Mouse (Mus musculus) embryo, embryonic 11.5 days (tissue): ENCODE measurements around the gene Apol7c.
"Not testable (repeated sequence)": the region's sequence is repeated elsewhere in the genome, so short reads cannot be mapped to it uniquely, and the experiment has no call there.

Source experiments
- DNase-seq: peaks from one replicate; pipeline ENCODE4 v3.0.0-alpha.2; 2012; ENCODE audit warnings: low read depth, low spot score

Apol7c gene

GRCm38 (mm10) chr15:77533216-77533615 is at the start of gene Apol7c:
Gene Apol7c, minus strand, starts transcription at chr15:77533316.
- DNase-seq = no peak

- DNase-seq = no peak
These were observed 48.6 kb upstream of the Apol7c start for GRCm38 (mm10) chr15:77581681-77582080.

GRCm38 (mm10) chr15:77579311-77579710 is 46.2 kb upstream of the Apol7c start:
- no peak for DNase-seq

- DNase-seq = no peak
These were observed 45.7 kb upstream of the Apol7c start for GRCm38 (mm10) chr15:77578801-77579200.

- DNase-seq = no peak
These were observed 30.1 kb upstream of the Apol7c start for GRCm38 (mm10) chr15:77563219-77563618.

GRCm38 (mm10) chr15:77561792-77562191 is 28.7 kb upstream of the Apol7c start, which contains the start of gene 1700025B11Rik:
Gene 1700025B11Rik, minus strand, starts transcription at chr15:77561892.
- DNase-seq = no peak

GRCm38 (mm10) chr15:77539221-77539620 is 6.1 kb upstream of the Apol7c start:
- not testable (repeated sequence) for DNase-seq

- DNase-seq = not testable (repeated sequence)
These were observed 9.8 kb downstream of the Apol7c start for GRCm38 (mm10) chr15:77523186-77523843.

GRCm38 (mm10) chr15:77520596-77520995 is 12.5 kb downstream of the Apol7c start:
- not testable (repeated sequence) for DNase-seq

GRCm38 (mm10) chr15:77507966-77508365 is 25.1 kb downstream of the Apol7c start, which contains the start of gene Apol11a:
Gene Apol11a, plus strand, starts transcription at chr15:77508271.
- not testable (repeated sequence) for DNase-seq

- not testable (repeated sequence) for DNase-seq
These were observed 38.4 kb downstream of the Apol7c start for GRCm38 (mm10) chr15:77494694-77495093.

- DNase-seq = not testable (repeated sequence)
These were observed 39.9 kb downstream of the Apol7c start for GRCm38 (mm10) chr15:77493181-77493580.

GRCm38 (mm10) chr15:77482140-77482794 is 50.8 kb downstream of the Apol7c start:
- no peak for DNase-seq

- not testable (repeated sequence) for DNase-seq
These were observed 56.4 kb downstream of the Apol7c start, which contains the start of gene Apol10a for GRCm38 (mm10) chr15:77476693-77477092. Gene Apol10a, plus strand, starts transcription at chr15:77477047.
